Mouse (Mus musculus) embryonic facial prominence, embryonic 13.5 days (tissue): ENCODE data around the gene Trat1. TPM values are rescaled to one million over a fixed set of nuclear protein-coding genes. Genes with fewer than 3 reads are reported as not detected.

Source experiments
- ATAC-seq: fragments of 200-750 bp; cut with Nextera tagmentation; 2 replicates; pipeline ENCODE4 v1.8.0; 2017; ENCODE audit warnings: low read depth; ENCODE audit not compliant: insufficient number of reproducible peaks, insufficient read depth, low FRiP score, low TSS enrichment
- H3K27ac ChIP-seq: fragments of 300-500 bp; sonication (generic); 2 replicates; pipeline ENCODE4 v1.5.1; 2015; ENCODE audit warnings: moderate library complexity, mild to moderate bottlenecking, inconsistent platforms
- H3K27me3 ChIP-seq: fragments of 300-500 bp; sonication (generic); 2 replicates; pipeline ENCODE4 v1.6.1; 2015; ENCODE audit warnings: mild to moderate bottlenecking, inconsistent platforms
- H3K36me3 ChIP-seq: fragments of 300-500 bp; sonication (generic); 2 replicates; pipeline ENCODE4 v1.6.1; 2015; ENCODE audit warnings: mild to moderate bottlenecking, inconsistent platforms
- H3K4me1 ChIP-seq: fragments of 300-500 bp; sonication (generic); 2 replicates; pipeline ENCODE4 v1.6.1; 2015; ENCODE audit warnings: inconsistent platforms
- H3K4me2 ChIP-seq: fragments of 300-500 bp; sonication (generic); 2 replicates; pipeline ENCODE4 v1.6.1; 2015; ENCODE audit warnings: moderate library complexity, mild to moderate bottlenecking, inconsistent platforms
- H3K4me3 ChIP-seq: fragments of 300-500 bp; sonication (generic); 2 replicates; pipeline ENCODE4 v1.5.1; 2015; ENCODE audit warnings: mild to moderate bottlenecking, inconsistent platforms
- H3K9ac ChIP-seq: fragments of 300-500 bp; sonication (generic); 2 replicates; pipeline ENCODE4 v1.6.1; 2015; ENCODE audit warnings: mild to moderate bottlenecking, inconsistent platforms
- H3K9me3 ChIP-seq: fragments of 300-500 bp; sonication (generic); 2 replicates; pipeline ENCODE4 v1.6.1; 2016; ENCODE audit warnings: inconsistent platforms
- WGBS: fragments of 180-500 bp; shearing (Covaris S2); methylation state at CpG from one replicate; pipeline ENCODE4 v1.1.7; 2015; ENCODE audit warnings: mixed read lengths; 5-methylcytosine and 5-hydroxymethylcytosine counted together
- polyA plus RNA-seq: library from polyadenylated mRNA; unstranded; fragments of >200 nt; fragmentation: Nextera tagmentation; extraction: Ambion mirVana; gene quantifications from 2 replicates; pipeline ENCODE4 v1.2.1, GENCODE M21; 2015

The Trat1 gene
- polyA plus RNA-seq, result not detected in 2 replicates

DNA sequence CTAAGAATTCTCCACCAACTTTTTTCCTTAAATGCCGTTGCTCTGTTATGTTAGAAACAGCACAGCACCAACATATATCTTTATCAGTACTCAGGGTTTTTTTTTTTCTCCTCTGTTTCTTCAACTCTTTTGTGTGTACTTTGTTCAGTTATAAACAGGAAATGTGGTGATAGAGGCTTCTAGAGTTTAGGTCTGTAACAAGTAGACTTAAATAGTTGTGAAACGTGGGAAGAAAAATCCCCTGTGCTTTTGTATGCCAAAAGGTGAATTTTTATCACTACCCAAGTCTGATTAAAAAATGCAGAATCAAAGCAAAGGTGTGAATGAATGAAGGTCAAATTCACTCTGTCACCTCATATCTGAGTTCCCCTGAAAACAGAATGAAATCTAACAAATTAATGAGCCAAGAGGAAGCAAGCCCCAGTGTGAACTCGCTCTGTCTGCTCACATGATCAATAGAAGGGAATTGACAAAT is at the start of gene Trat1:
Gene Trat1 (minus strand): TSS at position 51 of the 475 bp plus-strand sequence.
- H3K9ac ChIP-seq, result no peak within 1 kb of the TSS
- H3K4me1 ChIP-seq, result no peaks in the 10 kb centered on the region
- no peaks in the 10 kb centered on the region for H3K27me3 ChIP-seq
- ATAC-seq, result no peak
- no peaks in the 10 kb centered on the region for H3K9me3 ChIP-seq
- WGBS, result 82% methylated on average over 3 of the region's 3 CpGs
- H3K4me2 ChIP-seq, result no peak within 1 kb of the TSS
- H3K27ac ChIP-seq, result no peak within 1 kb of the TSS
- H3K4me3 ChIP-seq, result no peak within 1 kb of the TSS
- no peaks in the 10 kb centered on the region for H3K36me3 ChIP-seq

DNA sequence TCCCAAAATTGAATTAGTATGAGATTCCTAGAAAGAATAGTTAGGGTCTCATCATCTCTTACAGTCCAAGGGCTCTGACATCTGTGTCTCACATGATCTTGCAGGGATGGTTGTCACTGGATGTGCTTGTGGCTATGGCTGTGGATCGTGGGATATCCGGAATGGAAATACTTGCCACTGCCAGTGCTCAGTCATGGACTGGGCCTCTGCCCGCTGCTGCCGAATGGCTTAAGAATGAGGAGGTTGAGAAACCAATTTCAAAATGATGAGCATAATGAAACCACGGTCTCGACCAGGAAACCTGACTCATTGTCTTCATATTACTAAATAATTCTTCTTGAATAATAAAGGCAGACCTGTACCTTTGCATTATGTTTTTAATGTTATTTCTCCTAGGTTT is 46.7 kb upstream of the Trat1 start:
- Histone ChIP-seq H3K27me3 (no peaks in the 10 kb centered on the region), H3K36me3 (no peaks in the 10 kb centered on the region), H3K9ac (no peak overlapping the region), H3K9me3 (no peaks in the 10 kb centered on the region), H3K4me2 (no peak overlapping the region), H3K4me1 (no peaks in the 10 kb centered on the region), H3K27ac (no peak overlapping the region), H3K4me3 (no peak overlapping the region)
- 93% methylated on average over 6 of the region's 6 CpGs for WGBS
- ATAC-seq, result no peak

DNA sequence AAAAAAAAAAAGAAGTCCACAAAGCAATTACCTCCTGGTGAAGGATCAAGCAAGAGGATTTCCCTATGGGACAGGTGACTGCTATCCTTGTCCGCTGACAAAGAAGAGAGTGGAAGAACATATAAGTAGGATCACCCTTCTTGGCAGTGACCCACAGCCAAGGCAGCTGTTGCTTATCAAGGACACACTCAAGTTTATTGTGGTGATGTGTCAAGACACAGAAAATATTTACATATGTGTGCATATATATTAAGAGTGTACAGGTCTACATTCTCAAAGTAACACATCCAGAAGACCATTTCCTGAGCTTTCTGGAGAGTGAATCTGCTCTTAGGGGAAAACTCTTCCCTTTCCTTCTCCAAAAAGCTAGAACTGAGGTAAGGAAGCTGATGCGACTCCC is 44.9 kb upstream of the Trat1 start, which contains the start of gene Retnlb:
Gene Retnlb (plus strand): TSS at position 162 of the 400 bp plus-strand sequence.
- ATAC-seq, result no peak

DNA sequence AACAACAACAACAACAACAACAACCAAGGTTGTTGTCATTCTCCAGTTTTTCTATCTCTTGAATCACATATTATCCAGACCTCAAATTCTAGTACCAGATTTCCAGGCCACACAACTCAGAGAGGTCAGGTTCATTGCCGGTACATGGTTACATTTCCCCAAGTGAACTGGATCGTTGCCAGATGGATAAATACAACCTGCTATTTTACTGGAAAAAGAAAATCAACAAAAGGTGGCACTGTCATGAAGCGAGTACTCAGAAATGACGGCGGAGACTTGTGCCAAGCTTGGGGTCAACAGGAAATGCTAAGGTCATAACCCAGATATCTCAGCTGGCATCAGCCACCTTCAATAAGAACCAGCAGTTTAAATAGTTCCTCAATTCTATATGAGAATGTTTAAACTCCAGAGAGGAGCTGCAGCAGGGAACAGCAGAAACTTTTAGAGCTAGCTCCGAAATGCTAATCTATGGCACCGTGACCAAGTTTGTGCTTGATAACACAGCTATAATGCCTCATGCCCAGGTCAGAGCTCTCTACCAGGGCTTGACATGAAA is 40.1 kb upstream of the Trat1 start:
- 45% methylated on average over 7 of the region's 7 CpGs for WGBS
- Histone ChIP-seq H3K4me2 (no peak overlapping the region), H3K4me1 (no peaks in the 10 kb centered on the region), H3K4me3 (no peak overlapping the region), H3K9me3 (no peaks in the 10 kb centered on the region), H3K36me3 (no peaks in the 10 kb centered on the region), H3K9ac (no peak overlapping the region), H3K27me3 (no peaks in the 10 kb centered on the region), H3K27ac (no peak overlapping the region)
- ATAC-seq, result no peak

More for the DNA sequence above, 44.9 kb upstream of the Trat1 start, which contains the start of gene Retnlb:
- WGBS, result 98% methylated on average over 2 of the region's 2 CpGs
- Histone ChIP-seq H3K4me3 (no peak within 1 kb of the TSS), H3K4me2 (no peak within 1 kb of the TSS), H3K27ac (no peak within 1 kb of the TSS), H3K27me3 (no peaks in the 10 kb centered on the region), H3K4me1 (no peaks in the 10 kb centered on the region), H3K9ac (no peak within 1 kb of the TSS), H3K36me3 (no peaks in the 10 kb centered on the region), H3K9me3 (no peaks in the 10 kb centered on the region)

DNA sequence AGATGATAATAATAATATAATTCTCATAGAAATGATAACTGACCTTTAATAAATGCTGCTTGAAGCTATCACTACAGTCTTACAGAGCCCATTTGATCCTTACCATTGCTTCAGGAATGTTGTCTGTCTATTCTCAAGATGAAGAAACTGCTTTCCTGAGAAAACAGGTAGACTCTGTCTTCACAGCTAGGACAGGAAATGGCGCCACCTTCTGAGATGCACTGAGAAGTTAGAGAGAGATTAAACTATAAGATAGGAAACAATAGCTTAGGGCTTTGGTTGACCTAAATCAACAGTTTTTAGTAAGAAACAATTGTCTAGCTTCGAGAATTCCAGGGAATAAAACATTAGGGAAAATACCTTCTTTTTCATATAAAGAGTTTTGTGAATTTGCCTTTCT is 37.6 kb upstream of the Trat1 start:
- no peaks in the 10 kb centered on the region for H3K4me1 ChIP-seq
- no peak overlapping the region for H3K4me3 ChIP-seq
- ATAC-seq, result no peak
- H3K27ac ChIP-seq, result no peak overlapping the region
- no peak overlapping the region for H3K9ac ChIP-seq
- H3K27me3 ChIP-seq, result no peaks in the 10 kb centered on the region
- H3K4me2 ChIP-seq, result no peak overlapping the region
- H3K36me3 ChIP-seq, result no peaks in the 10 kb centered on the region
- WGBS, result 50% methylated on average over 2 of the region's 2 CpGs
- no peaks in the 10 kb centered on the region for H3K9me3 ChIP-seq

DNA sequence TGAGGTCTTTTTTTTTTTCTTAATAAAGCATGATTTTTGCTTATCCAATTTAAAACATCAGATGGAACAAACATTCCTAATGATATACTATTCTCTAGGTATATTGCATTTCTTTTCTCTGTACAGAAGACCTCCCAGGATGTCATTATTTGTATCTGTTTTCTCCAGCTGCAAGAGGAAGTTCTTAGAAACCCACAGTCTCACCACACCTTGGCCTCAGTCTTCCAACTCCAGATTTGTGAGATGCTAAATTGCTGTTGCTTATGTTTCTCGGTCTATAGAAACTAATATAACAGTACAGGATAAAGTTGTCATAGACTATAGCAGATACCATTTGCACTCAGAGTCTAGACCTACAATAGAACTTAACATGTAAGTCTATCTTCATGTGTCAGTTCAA is 34.7 kb upstream of the Trat1 start:
- no peak overlapping the region for H3K27ac ChIP-seq
- H3K36me3 ChIP-seq, result no peaks in the 10 kb centered on the region
- H3K4me3 ChIP-seq, result no peak overlapping the region
- H3K9me3 ChIP-seq, result no peaks in the 10 kb centered on the region
- no peak overlapping the region for H3K9ac ChIP-seq
- no peaks in the 10 kb centered on the region for H3K4me1 ChIP-seq
- H3K27me3 ChIP-seq, result no peaks in the 10 kb centered on the region
- no peak overlapping the region for H3K4me2 ChIP-seq
- WGBS, result 76% methylated on average over 1 of the region's 1 CpGs
- no peak for ATAC-seq

DNA sequence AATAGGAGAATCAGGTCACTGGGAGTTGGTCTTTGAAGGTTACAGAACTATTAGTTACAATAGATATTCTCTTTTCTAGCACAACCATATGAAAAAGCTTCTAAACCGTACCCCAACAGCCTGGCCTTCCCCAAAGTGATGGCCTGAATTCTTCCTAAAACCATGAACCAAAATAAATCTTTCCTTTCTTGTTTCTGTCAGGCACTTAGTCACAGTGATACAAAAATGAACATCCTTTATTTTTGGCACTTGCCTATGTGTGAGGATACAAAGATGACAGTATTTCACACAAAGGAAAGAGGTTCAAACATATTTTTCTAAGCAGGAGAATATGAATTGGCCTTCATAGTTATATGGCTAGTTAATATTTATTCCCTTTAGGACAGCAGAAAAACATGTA is 33.6 kb upstream of the Trat1 start:
- no peak overlapping the region for H3K4me3 ChIP-seq
- H3K36me3 ChIP-seq, result no peaks in the 10 kb centered on the region
- H3K4me1 ChIP-seq, result no peaks in the 10 kb centered on the region
- whole genome bisulfite sequencing, result 78% methylated on average over 1 of the region's 1 CpGs
- H3K4me2 ChIP-seq, result no peak overlapping the region
- H3K9me3 ChIP-seq, result no peaks in the 10 kb centered on the region
- H3K9ac ChIP-seq, result no peak overlapping the region
- no peaks in the 10 kb centered on the region for H3K27me3 ChIP-seq
- no peak for ATAC-seq
- H3K27ac ChIP-seq, result no peak overlapping the region

DNA sequence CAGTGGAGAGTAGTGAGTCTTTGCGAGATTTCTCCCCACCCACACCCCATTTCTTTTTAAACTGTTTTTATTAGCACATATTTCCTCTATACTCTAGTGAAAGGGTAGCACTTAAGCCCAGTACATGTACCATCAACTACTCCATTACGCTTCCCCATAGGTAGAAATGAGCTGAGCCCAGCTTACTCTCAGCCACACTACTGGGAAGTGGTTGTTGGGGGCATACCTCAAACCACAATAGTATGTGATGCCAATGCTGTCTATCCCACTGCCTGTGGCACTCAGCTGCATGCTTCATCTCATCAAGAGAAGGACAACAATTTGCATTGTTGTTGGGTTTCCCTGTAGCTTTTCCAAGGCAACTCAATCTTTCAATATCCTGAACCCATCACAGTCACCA is 29.1 kb upstream of the Trat1 start:
- H3K9me3 ChIP-seq, result no peaks in the 10 kb centered on the region
- H3K36me3 ChIP-seq, result no peaks in the 10 kb centered on the region
- no peak overlapping the region for H3K9ac ChIP-seq
- ATAC-seq, result no peak
- WGBS, result 91% methylated on average over 2 of the region's 2 CpGs
- no peaks in the 10 kb centered on the region for H3K4me1 ChIP-seq
- H3K27ac ChIP-seq, result no peak overlapping the region
- no peak overlapping the region for H3K4me2 ChIP-seq
- no peaks in the 10 kb centered on the region for H3K27me3 ChIP-seq
- no peak overlapping the region for H3K4me3 ChIP-seq

DNA sequence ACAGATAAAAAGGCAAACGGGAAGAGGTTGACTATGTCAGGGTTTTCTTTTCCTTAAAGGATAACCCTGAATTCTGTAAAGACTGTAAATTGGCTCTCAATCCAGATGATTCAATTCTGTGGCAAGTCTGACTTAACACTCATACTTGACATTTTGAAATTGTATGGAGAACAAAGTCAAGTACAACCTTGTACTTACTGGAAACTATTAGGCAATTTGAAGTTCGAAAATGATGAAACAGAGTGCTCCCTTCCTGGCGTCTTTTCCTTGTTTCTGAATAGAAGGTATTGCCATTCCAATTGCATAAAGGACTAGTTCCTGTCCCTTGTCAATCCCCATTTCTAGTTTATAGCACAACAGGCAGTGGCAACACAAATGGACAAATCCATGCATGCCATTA is 27.6 kb upstream of the Trat1 start:
- WGBS, result 85% methylated on average over 3 of the region's 3 CpGs
- no peak for ATAC-seq

DNA sequence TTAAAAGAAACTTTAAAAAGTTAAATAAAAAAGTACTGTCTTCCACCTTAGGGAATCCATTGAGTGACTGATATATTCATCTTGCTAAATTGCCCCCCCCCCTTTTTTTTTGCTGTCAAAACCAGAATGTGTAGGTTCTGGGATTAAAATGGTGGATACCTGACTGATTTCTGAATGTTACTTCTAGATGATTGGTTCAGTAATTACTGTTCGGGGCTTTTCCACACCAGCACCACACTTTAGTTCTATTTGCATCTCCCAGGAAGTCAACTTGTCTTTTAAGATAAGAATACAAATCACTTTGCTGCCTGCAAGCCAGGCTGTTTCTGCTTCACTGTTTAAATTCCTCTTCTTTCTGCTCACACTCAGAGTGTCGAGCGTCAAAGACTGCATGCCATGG is 26.5 kb upstream of the Trat1 start:
- 78% methylated on average over 3 of the region's 3 CpGs for WGBS
- no peak for ATAC-seq
- H3K27me3 ChIP-seq, result no peaks in the 10 kb centered on the region

More for the DNA sequence above, 27.6 kb upstream of the Trat1 start:
- Histone ChIP-seq H3K36me3 (no peaks in the 10 kb centered on the region), H3K27ac (no peak overlapping the region), H3K4me2 (no peak overlapping the region), H3K9ac (no peak overlapping the region), H3K4me3 (no peak overlapping the region), H3K9me3 (no peaks in the 10 kb centered on the region), H3K4me1 (no peaks in the 10 kb centered on the region), H3K27me3 (no peaks in the 10 kb centered on the region)

DNA sequence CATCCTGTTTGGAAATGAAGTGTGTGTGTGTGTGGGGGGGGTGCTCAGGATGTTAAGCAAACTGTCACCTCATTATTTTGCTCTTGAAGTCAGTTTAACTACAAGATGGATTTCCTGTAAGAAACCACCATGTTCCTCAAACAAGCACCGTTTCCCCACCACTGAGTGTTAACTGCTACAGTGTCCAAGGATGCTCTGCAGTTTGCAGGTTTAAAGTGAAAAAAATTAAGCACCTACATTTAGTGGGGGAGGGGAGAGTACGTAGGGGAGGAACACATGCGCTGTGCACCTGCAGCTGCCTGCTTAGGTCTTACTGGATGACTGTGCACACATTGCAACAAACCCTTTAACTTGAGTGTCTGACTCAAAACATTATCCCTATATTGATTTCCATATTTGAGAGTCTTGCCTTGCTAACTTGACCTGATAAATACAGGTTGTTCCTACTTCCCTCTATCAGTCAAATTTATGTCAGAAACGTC is 16.9 kb upstream of the Trat1 start:
- no peaks in the 10 kb centered on the region for H3K36me3 ChIP-seq
- H3K9ac ChIP-seq, result no peak overlapping the region
- no peaks in the 10 kb centered on the region for H3K9me3 ChIP-seq
- no peak for ATAC-seq
- H3K27ac ChIP-seq, result no peak overlapping the region
- H3K4me1 ChIP-seq, result no peaks in the 10 kb centered on the region
- no peak overlapping the region for H3K4me2 ChIP-seq
- H3K27me3 ChIP-seq, result no peaks in the 10 kb centered on the region
- no peak overlapping the region for H3K4me3 ChIP-seq
- 79% methylated on average over 4 of the region's 4 CpGs for WGBS

More for the DNA sequence above, 26.5 kb upstream of the Trat1 start:
- Histone ChIP-seq H3K4me3 (no peak overlapping the region), H3K9me3 (no peaks in the 10 kb centered on the region), H3K4me2 (no peak overlapping the region), H3K9ac (no peak overlapping the region), H3K27ac (no peak overlapping the region), H3K4me1 (no peaks in the 10 kb centered on the region), H3K36me3 (no peaks in the 10 kb centered on the region)

DNA sequence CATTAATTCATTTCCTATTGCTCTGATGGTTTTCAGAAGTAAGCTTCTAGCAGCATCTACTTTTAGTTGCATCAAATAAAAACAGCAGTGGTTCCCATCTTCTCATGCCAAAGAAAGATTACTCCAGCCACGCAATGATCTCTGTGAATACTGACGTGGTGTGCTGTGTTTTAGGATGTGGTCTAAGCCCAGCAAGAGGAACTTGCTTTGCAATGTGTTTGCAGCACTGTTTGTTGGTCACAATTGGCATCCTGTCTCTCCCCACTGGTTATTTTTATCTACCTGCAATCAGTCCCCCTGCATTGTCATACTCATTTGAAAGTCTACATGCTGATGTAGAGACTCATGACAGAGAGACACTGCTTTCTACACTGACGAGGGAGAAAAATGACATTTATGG is 14.4 kb upstream of the Trat1 start:
- Histone ChIP-seq H3K4me3 (no peak overlapping the region), H3K27me3 (no peaks in the 10 kb centered on the region), H3K9ac (no peak overlapping the region), H3K27ac (no peak overlapping the region), H3K9me3 (no peaks in the 10 kb centered on the region), H3K4me2 (no peak overlapping the region), H3K4me1 (no peaks in the 10 kb centered on the region), H3K36me3 (no peaks in the 10 kb centered on the region)
- WGBS, result 77% methylated on average over 3 of the region's 3 CpGs
- ATAC-seq, result no peak
